Mouse (Mus musculus): Measurements from ENCODE around the gene Il1r2. TPM values are rescaled to one million over a fixed set of nuclear protein-coding genes. Genes with fewer than 3 reads are reported as not detected.

The Il1r2 gene
- 3.8 and 4.2 TPM in 2 replicates for polyA plus RNA-seq (2012; rRNA removed)

GRCm38 (mm10) chr1:40073779-40074178, at the start of gene Il1r2:
Il1r2 (plus strand) TSS chr1:40074079.
- no peak for TF ChIP-seq POLR2A (IDR thresholded peaks at IDR 0.05; ENCODE audit: control insufficient read depth, extremely low read depth, insufficient read depth, low read length, poor library complexity)
- no peak for TF ChIP-seq CTCF (IDR thresholded peaks at IDR 0.05; ENCODE audit: borderline replicate concordance, control insufficient read depth, extremely low read depth, insufficient read depth, low read length, poor library complexity)
- Histone ChIP-seq H3K4me3 (ENCODE audit: control insufficient read depth, insufficient read depth, low read length) (no peak within 1 kb of the TSS), H3K27me3 (ENCODE audit: control insufficient read depth, insufficient read depth, low read length) (no peaks in the 10 kb centered on the region), H3K27ac (ENCODE audit: control insufficient read depth, insufficient read depth, low read length) (no peak within 1 kb of the TSS), H3K4me1 (replicated peaks; ENCODE audit: control insufficient read depth, insufficient read depth, low read length) (no peaks in the 10 kb centered on the region), H3K36me3 (ENCODE audit: control insufficient read depth, insufficient read depth, low read length) (no peaks in the 10 kb centered on the region)
- no peak for DNase-seq
- 96% methylated on average over 5 of the region's 5 CpGs for WGBS

- no peak overlapping the region for H3K4me3 ChIP-seq (ENCODE audit: control insufficient read depth, insufficient read depth, low read length)
- no peaks in the 10 kb centered on the region for H3K4me1 ChIP-seq (replicated peaks; ENCODE audit: control insufficient read depth, insufficient read depth, low read length)
- H3K36me3 ChIP-seq (ENCODE audit: control insufficient read depth, insufficient read depth, low read length): peaks cover 58% of the 10 kb centered on the region
- DNase-seq: no peak
- 98% methylated on average over 27 of the region's 27 CpGs for WGBS
- no peak overlapping the region for H3K27ac ChIP-seq (ENCODE audit: control insufficient read depth, insufficient read depth, low read length)
- H3K27me3 ChIP-seq (ENCODE audit: control insufficient read depth, insufficient read depth, low read length): no peaks in the 10 kb centered on the region
- TF ChIP-seq CTCF (IDR thresholded peaks at IDR 0.05; ENCODE audit: borderline replicate concordance, control insufficient read depth, extremely low read depth, insufficient read depth, low read length, poor library complexity) (no peak), POLR2A (IDR thresholded peaks at IDR 0.05; ENCODE audit: control insufficient read depth, extremely low read depth, insufficient read depth, low read length, poor library complexity) (no peak)
These were observed 49.1 kb upstream of the Il1r2 start for GRCm38 (mm10) chr1:40024554-40025320.

GRCm38 (mm10) chr1:40025416-40025815, 48.5 kb upstream of the Il1r2 start:
- H3K4me3 ChIP-seq (ENCODE audit: control insufficient read depth, insufficient read depth, low read length): no peak overlapping the region
- H3K4me1 ChIP-seq (replicated peaks; ENCODE audit: control insufficient read depth, insufficient read depth, low read length): no peaks in the 10 kb centered on the region
- H3K36me3 ChIP-seq (ENCODE audit: control insufficient read depth, insufficient read depth, low read length): peaks cover 52% of the 10 kb centered on the region
- H3K27me3 ChIP-seq (ENCODE audit: control insufficient read depth, insufficient read depth, low read length): no peaks in the 10 kb centered on the region
- 94% methylated on average over 5 of the region's 5 CpGs for WGBS
- TF ChIP-seq POLR2A (IDR thresholded peaks at IDR 0.05; ENCODE audit: control insufficient read depth, extremely low read depth, insufficient read depth, low read length, poor library complexity) (no peak), CTCF (IDR thresholded peaks at IDR 0.05; ENCODE audit: borderline replicate concordance, control insufficient read depth, extremely low read depth, insufficient read depth, low read length, poor library complexity) (no peak)
- H3K27ac ChIP-seq (ENCODE audit: control insufficient read depth, insufficient read depth, low read length): no peak overlapping the region
- no peak for DNase-seq

- no peak for DNase-seq
These were observed 46.7 kb upstream of the Il1r2 start for GRCm38 (mm10) chr1:40027116-40027620.

GRCm38 (mm10) chr1:40028207-40028998, 45.5 kb upstream of the Il1r2 start:
- DNase-seq: no peak
- peaks cover 26% of the 10 kb centered on the region for H3K36me3 ChIP-seq (ENCODE audit: control insufficient read depth, insufficient read depth, low read length)
- TF ChIP-seq CTCF (IDR thresholded peaks at IDR 0.05; ENCODE audit: borderline replicate concordance, control insufficient read depth, extremely low read depth, insufficient read depth, low read length, poor library complexity): no peak

More at GRCm38 (mm10) chr1:40027116-40027620, 46.7 kb upstream of the Il1r2 start:
- TF ChIP-seq POLR2A (IDR thresholded peaks at IDR 0.05; ENCODE audit: control insufficient read depth, extremely low read depth, insufficient read depth, low read length, poor library complexity) (no peak), CTCF (IDR thresholded peaks at IDR 0.05; ENCODE audit: borderline replicate concordance, control insufficient read depth, extremely low read depth, insufficient read depth, low read length, poor library complexity) (no peak)
- H3K27me3 ChIP-seq (ENCODE audit: control insufficient read depth, insufficient read depth, low read length): no peaks in the 10 kb centered on the region
- WGBS: 78% methylated on average over 7 of the region's 7 CpGs
- H3K36me3 ChIP-seq (ENCODE audit: control insufficient read depth, insufficient read depth, low read length): peaks cover 38% of the 10 kb centered on the region
- no peak overlapping the region for H3K4me3 ChIP-seq (ENCODE audit: control insufficient read depth, insufficient read depth, low read length)
- no peaks in the 10 kb centered on the region for H3K4me1 ChIP-seq (replicated peaks; ENCODE audit: control insufficient read depth, insufficient read depth, low read length)
- H3K27ac ChIP-seq (ENCODE audit: control insufficient read depth, insufficient read depth, low read length): no peak overlapping the region

GRCm38 (mm10) chr1:40029597-40029996, 44.3 kb upstream of the Il1r2 start:
- H3K27me3 ChIP-seq (ENCODE audit: control insufficient read depth, insufficient read depth, low read length): no peaks in the 10 kb centered on the region
- H3K4me1 ChIP-seq (replicated peaks; ENCODE audit: control insufficient read depth, insufficient read depth, low read length): no peaks in the 10 kb centered on the region
- DNase-seq: no peak
- 97% methylated on average over 5 of the region's 5 CpGs for WGBS
- H3K4me3 ChIP-seq (ENCODE audit: control insufficient read depth, insufficient read depth, low read length): no peak overlapping the region
- H3K27ac ChIP-seq (ENCODE audit: control insufficient read depth, insufficient read depth, low read length): no peak overlapping the region
- TF ChIP-seq POLR2A (IDR thresholded peaks at IDR 0.05; ENCODE audit: control insufficient read depth, extremely low read depth, insufficient read depth, low read length, poor library complexity) (no peak), CTCF (IDR thresholded peaks at IDR 0.05; ENCODE audit: borderline replicate concordance, control insufficient read depth, extremely low read depth, insufficient read depth, low read length, poor library complexity) (no peak)
- peaks cover 14% of the 10 kb centered on the region for H3K36me3 ChIP-seq (ENCODE audit: control insufficient read depth, insufficient read depth, low read length)

More at GRCm38 (mm10) chr1:40028207-40028998, 45.5 kb upstream of the Il1r2 start:
- H3K4me3 ChIP-seq (ENCODE audit: control insufficient read depth, insufficient read depth, low read length): no peak overlapping the region
- H3K27me3 ChIP-seq (ENCODE audit: control insufficient read depth, insufficient read depth, low read length): no peaks in the 10 kb centered on the region
- 78% methylated on average over 12 of the region's 12 CpGs for WGBS
- H3K27ac ChIP-seq (ENCODE audit: control insufficient read depth, insufficient read depth, low read length): no peak overlapping the region
- H3K4me1 ChIP-seq (replicated peaks; ENCODE audit: control insufficient read depth, insufficient read depth, low read length): no peaks in the 10 kb centered on the region
